Mouse (Mus musculus) megakaryocyte progenitor cell, adult 5-6 weeks (primary cell): ENCODE results near the gene Vmn1r59. TPM values are rescaled to one million over a fixed set of nuclear protein-coding genes. Genes with fewer than 3 reads are reported as not detected.
"Not testable (repeated sequence)": the region's sequence is repeated elsewhere in the genome, so short reads cannot be mapped to it uniquely, and the experiment has no call there.

ENCODE experiments used
- ATAC-seq: replicated peaks from 2 replicates; pipeline ENCODE4 v1.8.0; 2016; ENCODE audit warnings: mild to moderate bottlenecking, moderate TSS enrichment, inconsistent platforms; ENCODE audit not compliant: poor library complexity
- total RNA-seq, 2 experiments: library from RNA; stranded (forward) in 1 of 2; stranded (reverse) in 1 of 2; fragments of 157-497, 149-512 nt in 1 of 2; fragments of 200-1000 nt in 1 of 2; gene quantifications; 2 replicates each; pipeline versions ENCODE4 v1.2.3 to v1.2.4; 2015 to 2017

The Vmn1r59 gene
- not detected in 2 replicates for total RNA-seq (2015)
- total RNA-seq (2017), result not detected in 2 replicates

DNA sequence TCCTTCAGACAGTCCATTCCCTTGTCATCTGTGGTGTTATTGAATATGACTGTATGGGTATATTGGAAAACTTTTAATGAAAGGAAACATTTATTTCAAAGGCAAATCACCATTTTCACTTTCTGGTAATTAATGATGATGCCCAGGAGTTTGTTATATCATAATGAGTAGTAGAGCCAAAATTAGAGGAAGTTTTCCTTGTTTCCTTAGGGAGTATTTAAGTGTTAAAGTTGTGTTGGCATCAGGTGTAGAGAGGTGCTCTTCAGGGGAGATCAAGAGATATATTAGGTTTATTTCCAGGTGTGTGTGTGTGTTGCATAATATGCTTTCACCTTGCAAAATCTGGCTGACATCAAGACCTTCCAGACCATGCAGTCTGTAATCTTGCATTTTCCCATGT, at the start of gene Vmn1r59:
TSS of gene Vmn1r59 (minus strand) at position 101 of the 400 bp plus-strand sequence.
- ATAC-seq, result no peak

DNA sequence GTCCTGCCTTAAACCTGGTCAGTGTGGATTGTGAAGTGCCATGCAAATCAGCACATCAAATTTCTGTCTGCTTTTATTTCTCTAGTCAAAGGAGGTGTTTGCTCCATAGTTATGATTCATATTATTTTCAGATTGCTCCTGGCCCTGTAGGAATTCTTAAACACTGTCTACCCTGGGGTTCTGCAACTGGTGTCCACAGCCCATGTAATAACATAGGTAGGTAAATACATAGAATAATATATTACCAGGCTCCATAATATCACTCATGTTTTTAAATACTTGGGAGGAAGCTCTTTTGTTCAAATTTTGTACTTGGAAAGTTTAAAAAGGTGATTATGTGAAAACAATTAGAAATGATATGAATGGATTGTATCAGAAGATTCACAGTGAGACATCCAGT, 37.3 kb upstream of the Vmn1r59 start, which contains the start of gene Vmn2r28:
TSS of gene Vmn2r28 (minus strand) at position 101 of the 400 bp plus-strand sequence.
- ATAC-seq, result not testable (repeated sequence)

DNA sequence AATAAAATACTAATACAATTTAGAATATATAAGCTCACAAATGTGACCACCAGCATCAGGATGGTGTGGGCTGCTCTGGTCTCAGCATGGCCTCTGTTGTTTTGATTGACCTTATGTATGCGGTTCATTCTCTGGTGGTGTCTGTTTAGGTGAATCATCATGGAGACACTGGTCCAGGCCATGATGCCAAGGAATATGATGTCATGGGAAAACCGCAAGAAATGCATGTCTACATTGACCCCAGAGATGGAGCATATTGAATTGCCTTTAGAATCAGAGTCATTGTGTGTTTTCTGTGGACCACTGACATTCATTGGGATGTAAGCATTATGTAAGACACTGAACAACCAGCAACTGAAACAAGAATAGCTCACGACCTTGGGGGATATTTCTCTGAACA, 2.6 kb downstream of the Vmn1r59 start:
- not testable (repeated sequence) for ATAC-seq

DNA sequence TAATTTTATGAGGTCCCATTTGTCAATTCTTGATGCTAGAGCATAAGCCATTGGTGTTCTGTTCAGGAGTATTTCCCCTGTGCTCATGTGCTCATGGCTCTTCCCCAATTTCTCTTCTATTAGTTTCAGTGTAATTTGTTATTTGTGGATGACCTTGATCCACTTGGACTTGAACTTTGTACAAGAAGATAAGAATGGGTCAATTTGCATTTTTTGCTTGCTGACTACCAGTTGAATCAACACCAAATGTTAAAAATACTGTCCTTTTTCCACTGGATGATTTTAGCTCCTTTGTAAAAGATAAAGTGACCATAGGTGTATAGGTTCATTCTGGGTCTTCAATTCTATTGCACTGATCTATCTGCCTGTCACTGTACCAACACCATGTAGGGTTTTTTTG, 7.9 kb downstream of the Vmn1r59 start:
- no peak for ATAC-seq

DNA sequence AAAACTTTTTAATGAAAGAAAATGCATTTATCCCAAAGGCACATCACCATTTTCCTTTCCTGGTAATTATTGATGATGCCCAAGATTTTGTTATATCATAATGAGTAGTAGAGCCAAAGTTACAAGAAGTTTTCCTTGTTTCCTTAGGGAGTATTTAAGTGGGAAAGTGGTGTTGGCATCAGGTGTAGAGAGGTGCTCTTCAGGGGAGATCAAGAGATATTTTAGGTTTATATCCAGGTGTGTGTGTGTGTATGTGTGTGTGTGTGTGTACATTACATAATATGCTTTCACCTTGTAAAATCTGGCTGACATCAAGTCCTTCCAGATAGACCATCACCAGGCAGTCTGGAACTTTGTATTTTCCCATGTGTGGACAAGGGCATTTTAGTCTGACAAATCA, 43.3 kb downstream of the Vmn1r59 start, which contains the start of gene Vmn1r58:
TSS of gene Vmn1r58 (minus strand) at position 101 of the 400 bp plus-strand sequence.
- not testable (repeated sequence) for ATAC-seq

DNA sequence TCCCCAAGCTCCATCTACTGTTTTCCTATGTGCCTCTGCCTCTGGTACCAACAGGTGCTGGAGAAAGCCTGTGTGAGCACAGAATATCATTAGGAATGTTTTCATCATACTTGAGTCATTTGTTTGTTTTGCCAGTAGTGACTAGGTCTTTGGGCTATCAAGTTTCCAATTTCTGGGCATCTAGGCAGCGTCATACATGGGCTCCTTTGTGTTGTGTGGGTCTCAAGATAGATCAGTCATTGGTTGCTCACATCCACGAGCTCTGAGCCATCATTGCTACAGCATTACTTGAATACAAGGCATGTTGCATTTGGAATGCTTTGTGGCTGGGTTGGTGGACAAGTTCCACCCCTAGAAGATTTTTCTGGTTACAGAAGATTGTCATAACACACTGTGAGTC, 50.4 kb downstream of the Vmn1r59 start:
- no peak for ATAC-seq

Other genes starting within 250 kb of the Vmn1r59 start
- gene Vmn1r57, start 238.3 kb downstream of the Vmn1r59 start, total RNA-seq (2015), result not detected in 2 replicates
- gene Vmn1r57, start 238.3 kb downstream of the Vmn1r59 start, total RNA-seq (2017), result not detected in 2 replicates
- not detected in 2 replicates for gene Gm5065, start 106.2 kb downstream of the Vmn1r59 start, total RNA-seq (2015)
- not detected in 2 replicates for gene Gm5065, start 106.2 kb downstream of the Vmn1r59 start, total RNA-seq (2017)
- not detected in 2 replicates for gene Nlrp2, start 105.7 kb downstream of the Vmn1r59 start, total RNA-seq (2015)
- not detected in 2 replicates for gene Nlrp2, start 105.7 kb downstream of the Vmn1r59 start, total RNA-seq (2017)
- gene Vmn1r58, start 43.4 kb downstream of the Vmn1r59 start, total RNA-seq (2015), result not detected in 2 replicates
- not detected in 2 replicates for gene Vmn1r58, start 43.4 kb downstream of the Vmn1r59 start, total RNA-seq (2017)
- not detected in 2 replicates for gene Vmn2r28, start 37.2 kb upstream of the Vmn1r59 start, total RNA-seq (2015)
- not detected in 2 replicates for gene Vmn2r28, start 37.2 kb upstream of the Vmn1r59 start, total RNA-seq (2017)
- not detected in 2 replicates for gene Vmn1r60, start 90.5 kb upstream of the Vmn1r59 start, total RNA-seq (2015)
- not detected in 2 replicates for gene Vmn1r60, start 90.5 kb upstream of the Vmn1r59 start, total RNA-seq (2017)
- gene Vmn1r61, start 156.5 kb upstream of the Vmn1r59 start, total RNA-seq (2015), result not detected in 2 replicates
- not detected in 2 replicates for gene Vmn1r61, start 156.5 kb upstream of the Vmn1r59 start, total RNA-seq (2017)
- gene Vmn1r62, start 216.9 kb upstream of the Vmn1r59 start, total RNA-seq (2015), result not detected in 2 replicates
- not detected in 2 replicates for gene Vmn1r62, start 216.9 kb upstream of the Vmn1r59 start, total RNA-seq (2017)